Mouse (Mus musculus): Measurements from ENCODE around the gene Gal3st2c.
"Not testable (repeated sequence)": the region's sequence is repeated elsewhere in the genome, so short reads cannot be mapped to it uniquely, and the experiment has no call there.

DNA sequence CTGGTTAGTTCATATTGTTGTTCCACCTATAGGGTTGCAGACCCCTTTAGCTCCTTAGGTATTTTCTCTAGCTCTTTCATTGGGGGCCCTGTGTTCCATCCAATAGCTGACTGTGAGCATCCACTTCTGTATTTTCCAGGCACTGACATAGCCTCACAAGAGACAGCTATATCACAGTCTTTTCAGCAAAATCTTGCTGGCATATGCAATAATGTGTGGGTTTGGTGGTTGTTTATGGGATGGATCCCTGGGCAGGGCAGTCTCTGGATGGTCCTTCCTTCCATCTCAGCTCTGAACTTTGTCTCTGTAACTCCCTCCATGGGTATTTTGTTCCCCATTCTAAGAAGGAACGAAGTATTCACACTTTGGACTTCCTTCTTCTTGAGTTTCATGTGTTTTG is 68.0 kb downstream of the Gal3st2c start:
- not testable (repeated sequence) for TF ChIP-seq POLR2A (IDR thresholded peaks at IDR 0.05; ENCODE audit: borderline replicate concordance, low read depth, low read length); CTCF (IDR thresholded peaks at IDR 0.05; ENCODE audit: low read depth, low read length)

Measured in bone marrow macrophage, adult 2 months (primary cell).